Mouse (Mus musculus) cerebellum, adult 2 months (tissue): Measurements from ENCODE around the gene Traf7. TPM values are rescaled to one million over a fixed set of nuclear protein-coding genes. Genes with fewer than 3 reads are reported as not detected.
A peak's percentile ranks its signal among the peaks of the same experiment; 100 is the strongest.

Experiments
- DNase-seq, 2 experiments: peaks; one replicate each; pipeline ENCODE4 v3.0.0; 2021
- H3K27ac ChIP-seq: fragments of 200-500 bp; 2 replicates; pipeline ENCODE4 v1.5.1; 2012; ENCODE audit warnings: low read length, control low read depth, inconsistent platforms; ENCODE audit not compliant: insufficient read depth
- H3K27me3 ChIP-seq: fragments of 200-500 bp; 2 replicates; pipeline ENCODE4 v1.6.1; 2012; ENCODE audit warnings: inconsistent platforms, mild to moderate bottlenecking, low read length, moderate library complexity; ENCODE audit not compliant: control insufficient read depth, insufficient read depth
- H3K4me1 ChIP-seq: fragments of 200-500 bp; 2 replicates; pipeline ENCODE4 v1.6.1; 2011; ENCODE audit warnings: low read length; ENCODE audit not compliant: control insufficient read depth, insufficient read depth
- H3K4me3 ChIP-seq: fragments of 200-500 bp; replicated peaks from 2 replicates; pipeline ENCODE3; 2011; ENCODE audit warnings: mild to moderate bottlenecking, low read depth, low read length, control low read depth; ENCODE audit not compliant: insufficient read depth
- CTCF ChIP-seq: fragments of 200-500 bp; IDR thresholded peaks from 2 replicates; pipeline ENCODE4 v1.5.1; 2011; ENCODE audit warnings: low read depth, mild to moderate bottlenecking, control low read depth, low read length, moderate library complexity, borderline replicate concordance; ENCODE audit not compliant: insufficient read depth
- POLR2A ChIP-seq: fragments of 200-500 bp; IDR thresholded peaks from 2 replicates; pipeline ENCODE4 v1.6.1; 2011; ENCODE audit warnings: low read length, control low read depth, borderline replicate concordance; ENCODE audit not compliant: insufficient read depth
- WGBS: fragments of 180-500 bp; shearing (Covaris S2); methylation state at CpG from one replicate; pipeline ENCODE4 v1.1.7; 2018; 5-methylcytosine and 5-hydroxymethylcytosine counted together
- polyA plus RNA-seq: library from polyadenylated mRNA; depleted of rRNA; stranded (reverse); fragments of >200 nt; gene quantifications from 2 replicates; pipeline ENCODE4 v1.2.3, GENCODE M21; 2012

Traf7 gene
- polyA plus RNA-seq, 1 experiment: 197 TPM

- under 1% methylated on average over 44 of the region's 44 CpGs for WGBS
- H3K4me3 ChIP-seq: peak overlapping the region; percentile 70
- peak overlapping the region; percentile 90 for H3K27ac ChIP-seq
- peaks cover 13% of the 10 kb centered on the region for H3K4me1 ChIP-seq
- no peaks in the 10 kb centered on the region for H3K27me3 ChIP-seq
- TF ChIP-seq POLR2A (no peak), CTCF (no peak)
- DNase-seq: peak; percentile 85 to 86
Measured at GRCm38 (mm10) chr17:24550416-24551049, 22.8 kb upstream of the Traf7 start.

- peaks cover 7% of the 10 kb centered on the region; the same call in 1 of the 2 replicates for H3K4me1 ChIP-seq
- under 1% methylated on average over 72 of the region's 72 CpGs for WGBS
- peak within 1 kb of the TSS; percentile 70 for H3K4me3 ChIP-seq
- peak; percentile 99 for DNase-seq
- peak within 1 kb of the TSS; percentile 90 for H3K27ac ChIP-seq
- TF ChIP-seq CTCF (no peak), POLR2A (peak; percentile 91)
- H3K27me3 ChIP-seq: no peaks in the 10 kb centered on the region
Measured at GRCm38 (mm10) chr17:24549618-24550415, 22.1 kb upstream of the Traf7 start, which contains the start of gene Pkd1. TSS of gene Pkd1 (plus strand) at chr17:24549834.

GRCm38 (mm10) chr17:24548921-24549617 is 21.3 kb upstream of the Traf7 start:
- H3K4me3 ChIP-seq: peak overlapping the region; percentile 70
- peak; percentile 84 for DNase-seq
- no peaks in the 10 kb centered on the region for H3K27me3 ChIP-seq
- 20% methylated on average over 23 of the region's 23 CpGs for WGBS
- peaks cover 4% of the 10 kb centered on the region; the same call in 1 of the 2 replicates for H3K4me1 ChIP-seq
- peak overlapping the region; percentile 52 for H3K27ac ChIP-seq
- 0 out of 2 replicates have a peak, but pooled peaks have one; percentile 12 for TF ChIP-seq POLR2A
- TF ChIP-seq CTCF: no peak

GRCm38 (mm10) chr17:24548435-24548834 is 20.7 kb upstream of the Traf7 start:
- H3K4me3 ChIP-seq: no peak overlapping the region
- peak overlapping the region; percentile 52; the same call in 1 of the 2 replicates for H3K27ac ChIP-seq
- peaks cover 4% of the 10 kb centered on the region; the same call in 1 of the 2 replicates for H3K4me1 ChIP-seq
- H3K27me3 ChIP-seq: no peaks in the 10 kb centered on the region
- no peak for TF ChIP-seq CTCF
- no peak for TF ChIP-seq POLR2A
- DNase-seq: peak; percentile 53 to 54
- WGBS: 45% methylated on average over 9 of the region's 9 CpGs

GRCm38 (mm10) chr17:24546234-24546633 is 18.5 kb upstream of the Traf7 start:
- Histone ChIP-seq H3K27ac (no peak overlapping the region), H3K4me3 (no peak overlapping the region), H3K4me1 (no peaks in the 10 kb centered on the region), H3K27me3 (no peaks in the 10 kb centered on the region)
- DNase-seq: peak in 1 of 2 experiments; percentile 29
- TF ChIP-seq POLR2A: no peak
- no peak for TF ChIP-seq CTCF
- WGBS: 65% methylated on average over 3 of the region's 3 CpGs

- DNase-seq: no peak
- Histone ChIP-seq H3K27ac (no peak overlapping the region), H3K4me1 (no peaks in the 10 kb centered on the region), H3K27me3 (no peaks in the 10 kb centered on the region), H3K4me3 (no peak overlapping the region)
- TF ChIP-seq CTCF (no peak), POLR2A (no peak)
- WGBS: 96% methylated on average over 2 of the region's 2 CpGs
Measured at GRCm38 (mm10) chr17:24545247-24545646, 17.5 kb upstream of the Traf7 start.

GRCm38 (mm10) chr17:24544613-24545012 is 16.9 kb upstream of the Traf7 start:
- no peak overlapping the region for H3K27ac ChIP-seq
- no peak overlapping the region for H3K4me3 ChIP-seq
- TF ChIP-seq POLR2A (no peak), CTCF (no peak)
- H3K4me1 ChIP-seq: no peaks in the 10 kb centered on the region
- H3K27me3 ChIP-seq: no peaks in the 10 kb centered on the region
- WGBS: 25% methylated on average over 12 of the region's 12 CpGs
- no peak for DNase-seq
